Mouse (Mus musculus): ENCODE results near the gene Cfi.

The Cfi gene

DNA sequence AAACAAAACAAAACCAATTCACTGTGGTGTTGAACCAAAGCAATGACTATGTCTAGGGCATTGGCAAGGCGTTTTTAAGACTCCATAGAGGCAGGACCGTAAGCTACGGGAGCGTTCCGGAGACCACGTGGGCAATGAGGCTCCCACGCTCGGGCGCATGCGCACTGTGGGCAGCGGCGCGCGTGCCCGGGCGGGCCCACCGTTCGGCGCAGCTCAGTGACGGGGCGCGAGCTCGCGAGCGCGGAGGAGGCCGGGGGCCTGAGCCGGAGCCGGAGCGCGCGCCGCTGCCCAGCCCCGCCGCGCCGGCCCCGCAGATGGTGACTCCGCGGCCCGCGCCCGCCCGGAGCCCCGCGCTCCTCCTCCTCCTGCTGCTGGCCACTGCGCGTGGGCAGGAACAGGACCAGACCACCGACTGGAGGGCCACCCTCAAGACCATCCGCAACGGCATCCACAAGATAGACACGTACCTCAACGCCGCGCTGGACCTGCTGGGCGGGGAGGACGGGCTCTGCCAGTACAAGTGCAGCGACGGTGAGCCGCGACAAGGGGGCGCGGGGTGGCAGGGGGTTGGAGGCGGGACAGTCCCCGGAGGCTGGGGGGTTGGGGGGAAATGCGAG is 42.8 kb downstream of the Cfi start, which contains the start of gene Pla2g12a:
Pla2g12a (plus strand) TSS at position 202 of the 617 bp plus-strand sequence.
- DNase-seq, result peak; percentile 93

DNA sequence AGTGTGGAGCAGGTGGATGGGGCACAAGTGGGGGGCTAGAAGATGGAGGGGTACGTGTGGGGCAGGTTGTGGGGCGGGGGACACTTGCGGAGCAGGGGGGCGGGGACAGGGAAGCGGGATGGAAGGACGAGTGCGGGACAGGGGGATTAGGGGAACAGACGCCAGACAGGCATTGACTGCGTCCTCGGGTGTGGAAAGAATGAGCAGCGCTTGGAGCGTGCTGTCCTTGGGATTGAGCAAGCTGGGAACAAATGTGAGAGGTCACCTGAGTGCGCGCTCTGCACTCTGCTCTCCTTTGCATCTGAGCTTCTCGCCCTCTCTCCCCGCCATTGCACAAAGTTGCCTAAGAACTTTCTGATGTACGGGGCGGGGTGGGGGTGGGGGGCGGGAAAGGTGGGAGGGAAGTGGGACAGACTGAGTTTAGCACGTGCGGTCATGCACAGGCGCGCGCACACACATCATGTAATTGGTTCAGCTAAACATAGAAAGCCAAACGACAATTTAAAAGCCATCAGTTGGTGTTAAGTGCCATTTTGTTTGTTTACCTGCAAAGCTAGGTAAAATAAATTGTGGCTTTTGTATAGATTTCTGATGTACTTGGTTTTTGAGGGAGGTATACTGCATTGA is 43.6 kb downstream of the Cfi start:
- DNase-seq, result peak; percentile 42

DNA sequence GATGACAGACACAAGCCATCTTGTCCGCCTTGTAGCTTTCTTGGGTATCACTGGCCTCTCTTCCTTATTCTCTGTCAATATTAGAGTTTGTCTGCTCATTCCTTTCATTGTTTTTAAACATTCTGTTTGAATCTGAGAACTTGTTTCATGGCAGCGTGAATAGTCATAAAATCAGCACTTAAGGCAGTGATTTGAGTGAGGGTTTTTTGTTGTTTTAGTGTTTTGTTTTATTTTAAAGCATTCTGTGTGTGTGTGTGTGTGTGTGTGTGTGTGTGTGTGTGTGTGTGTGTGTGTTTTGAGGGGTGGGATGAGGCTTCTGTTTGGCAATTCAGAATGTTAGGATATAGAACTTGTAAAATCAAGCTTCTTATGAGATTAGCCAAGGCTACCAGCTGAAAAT is 44.2 kb downstream of the Cfi start:
- no peak for DNase-seq

- DNase-seq, result peak; percentile 56
These were observed 45.4 kb downstream of the Cfi start for GRCm38 (mm10) chr3:129880925-129881593.

DNA sequence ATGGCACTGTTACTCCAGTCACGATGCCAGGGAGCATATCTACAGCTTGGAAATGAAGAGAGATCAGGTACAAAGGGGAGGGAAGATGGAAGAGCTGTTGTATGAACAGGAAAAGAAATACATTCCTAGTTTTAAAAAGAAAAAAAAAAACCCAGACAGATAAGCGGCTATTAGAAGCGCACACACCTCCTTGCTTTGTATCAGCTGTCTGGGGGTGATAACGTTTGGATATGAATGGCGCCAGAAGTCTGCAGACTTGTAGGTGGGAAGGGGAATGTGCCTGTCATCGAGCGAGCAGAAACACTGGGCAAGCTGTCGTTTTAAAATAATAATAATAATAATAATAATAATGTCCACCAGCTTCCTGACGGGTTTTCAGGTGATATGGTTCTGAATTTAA is 49.9 kb downstream of the Cfi start:
- DNase-seq, result no peak

DNA sequence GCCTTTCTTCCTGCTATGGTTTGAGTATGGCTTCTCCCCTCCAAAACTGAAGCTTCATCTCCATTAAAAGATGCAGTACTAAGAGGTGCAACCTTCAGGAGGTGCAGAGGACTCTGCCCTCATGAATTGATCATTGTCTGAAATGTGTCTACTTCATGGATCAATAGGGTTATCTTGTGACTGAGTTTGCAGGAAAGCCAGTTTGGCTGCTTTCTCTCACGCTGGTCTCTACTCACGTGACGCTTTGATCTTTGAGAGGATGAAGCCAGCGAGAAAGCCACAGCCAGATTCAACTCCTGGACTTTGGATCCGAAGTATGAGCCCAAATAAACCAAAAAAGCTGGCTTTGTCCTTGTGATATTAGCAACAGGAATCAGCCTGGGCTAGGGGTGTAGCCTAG is 50.7 kb downstream of the Cfi start:
- no peak for DNase-seq

GRCm38 (mm10) chr3:129887779-129888517 is 52.3 kb downstream of the Cfi start:
- DNase-seq, result no peak

DNA sequence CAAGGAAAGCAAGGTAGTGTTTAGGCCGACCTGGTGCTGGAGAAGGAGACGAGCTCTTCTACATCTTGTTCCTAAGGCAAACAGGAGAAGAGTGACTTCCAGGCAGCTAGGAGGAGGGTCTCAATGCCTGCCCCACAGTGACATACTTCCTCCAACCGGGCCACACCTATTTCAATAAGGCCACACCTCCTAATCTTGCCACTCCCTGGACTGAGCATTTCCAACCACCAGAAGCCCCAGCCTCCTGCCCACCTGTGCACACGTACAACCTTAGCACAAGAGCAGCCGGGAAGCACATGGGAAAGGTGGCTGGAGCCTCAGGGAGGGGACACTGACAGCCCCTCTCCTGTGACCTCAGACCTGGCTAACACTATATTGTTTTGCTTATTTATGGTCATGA is 56.3 kb downstream of the Cfi start:
- no peak for DNase-seq

GRCm38 (mm10) chr3:129893143-129893542 is 57.5 kb downstream of the Cfi start:
- DNase-seq, result no peak

GRCm38 (mm10) chr3:129896591-129896990 is 60.9 kb downstream of the Cfi start:
- DNase-seq, result no peak

GRCm38 (mm10) chr3:129898886-129899285 is 63.2 kb downstream of the Cfi start:
- DNase-seq, result peak; percentile 26

GRCm38 (mm10) chr3:129901271-129901809 is 65.7 kb downstream of the Cfi start, which contains the start of gene Casp6:
TSS of gene Casp6 (plus strand) at chr3:129901425.
- peak; percentile 92 for DNase-seq

DNA sequence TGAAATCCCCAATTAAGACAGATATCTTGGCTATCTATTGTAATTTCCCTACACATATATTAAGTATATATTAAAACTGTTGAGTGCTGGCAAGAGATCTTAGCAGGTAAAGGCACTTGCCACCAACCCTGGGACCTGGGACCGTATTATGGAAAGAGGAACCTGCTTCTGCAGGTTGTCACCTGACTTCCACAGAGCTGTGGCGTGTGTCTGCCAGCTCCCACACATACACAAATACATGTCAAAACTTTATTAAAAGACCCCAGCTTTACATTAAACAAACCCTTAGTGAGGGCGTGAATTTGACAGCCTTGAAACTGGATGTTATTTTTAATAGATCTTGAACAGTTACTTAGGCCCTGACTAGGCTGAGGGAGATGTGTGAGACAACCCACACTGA is 67.7 kb downstream of the Cfi start:
- DNase-seq, result no peak

GRCm38 (mm10) chr3:129903866-129904265 is 68.2 kb downstream of the Cfi start:
- peak; percentile 40 for DNase-seq

DNA sequence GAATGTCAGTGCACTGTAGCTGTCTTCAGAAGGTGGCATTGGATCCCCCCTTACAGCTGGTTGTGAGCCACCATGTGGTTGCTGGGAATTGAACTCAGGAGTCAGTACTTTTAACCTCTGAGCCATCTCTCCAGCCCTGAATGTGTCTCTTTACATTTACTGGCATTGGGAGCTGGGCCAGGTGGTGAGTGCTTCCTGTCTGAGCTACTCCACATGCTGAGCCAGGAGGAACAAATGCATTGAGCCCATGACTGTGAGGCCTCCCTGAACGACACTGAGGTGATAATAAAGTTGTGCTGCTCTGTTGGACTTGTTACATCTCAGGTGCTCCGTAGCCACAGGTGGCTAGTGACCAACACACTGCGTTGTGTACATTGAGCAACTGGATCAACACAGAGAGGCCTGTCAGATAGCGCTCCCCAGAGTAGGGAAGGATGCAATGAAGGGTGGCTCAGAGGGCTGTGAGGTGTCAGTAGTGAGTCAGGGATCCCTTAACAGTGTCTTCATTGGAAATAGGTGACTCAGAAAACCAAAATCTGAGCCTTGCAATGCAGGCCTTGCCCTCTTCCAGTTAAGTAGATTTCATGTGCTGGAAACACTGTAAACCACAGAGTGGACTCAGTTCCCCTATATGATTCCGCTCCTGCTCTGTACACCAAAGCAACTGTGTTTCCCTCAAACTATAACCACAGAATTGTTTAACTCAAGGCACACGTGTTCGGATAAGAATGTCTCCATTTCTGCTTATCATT is 68.9 kb downstream of the Cfi start:
- DNase-seq, result peak; percentile 28

DNA sequence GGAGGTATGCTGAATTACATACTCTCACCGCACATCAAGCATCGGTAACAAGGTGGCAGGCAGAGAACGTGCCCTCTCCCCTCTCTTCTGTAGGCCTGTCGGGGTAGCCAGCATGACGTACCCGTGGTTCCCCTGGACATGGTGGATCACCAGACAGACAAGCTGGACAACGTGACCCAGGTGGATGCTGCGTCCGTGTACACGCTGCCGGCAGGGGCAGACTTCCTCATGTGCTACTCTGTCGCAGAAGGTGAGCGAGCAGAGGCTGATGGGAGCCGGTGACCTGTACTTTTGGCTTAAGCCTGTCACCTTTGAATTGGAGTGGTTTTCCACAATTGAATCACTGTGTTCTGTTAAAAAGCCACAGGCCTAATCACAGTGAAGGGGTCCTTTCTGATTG is 76.3 kb downstream of the Cfi start:
- no peak for DNase-seq

DNA sequence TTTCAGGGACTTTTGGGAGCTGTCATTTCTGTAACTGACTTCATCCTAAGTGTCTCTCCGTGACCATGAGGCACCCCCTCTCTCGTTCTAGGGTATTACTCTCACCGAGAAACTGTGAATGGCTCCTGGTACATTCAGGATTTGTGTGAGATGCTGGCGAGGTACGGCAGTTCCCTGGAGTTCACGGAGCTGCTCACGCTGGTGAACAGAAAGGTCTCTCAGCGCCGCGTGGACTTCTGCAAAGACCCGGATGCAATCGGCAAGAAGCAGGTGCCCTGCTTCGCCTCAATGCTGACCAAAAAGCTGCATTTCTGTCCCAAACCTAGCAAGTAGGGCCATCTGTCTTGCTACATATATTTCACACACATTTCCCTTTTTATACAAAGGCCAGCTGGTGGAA is 77.6 kb downstream of the Cfi start:
- DNase-seq, result no peak

- no peak for DNase-seq
These were observed 81.7 kb downstream of the Cfi start for GRCm38 (mm10) chr3:129917424-129917823.

DNA sequence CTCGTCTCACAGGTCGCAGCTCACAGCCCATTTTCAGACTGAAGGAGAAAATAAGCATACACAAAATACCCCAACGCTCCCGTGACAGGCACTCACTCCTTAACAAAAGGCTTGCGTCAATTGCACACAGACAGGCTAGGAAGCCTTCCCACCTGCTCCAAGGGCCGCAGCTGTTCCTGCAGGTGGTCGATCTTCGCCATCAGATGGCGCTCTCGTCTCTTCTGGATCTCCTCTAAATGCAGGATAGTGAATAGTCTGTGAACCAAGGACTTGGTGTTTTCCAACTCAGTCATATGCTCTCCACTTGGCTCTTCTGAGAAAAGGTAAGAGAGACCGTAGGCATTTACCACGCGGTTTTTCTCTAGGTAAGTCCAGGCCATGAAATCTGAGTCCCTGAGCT is 82.8 kb downstream of the Cfi start:
- DNase-seq, result peak; percentile 70

GRCm38 (mm10) chr3:129923581-129923980 is 87.9 kb downstream of the Cfi start:
- DNase-seq, result no peak
